Mouse (Mus musculus) thymus, postnatal 14 days (tissue): ENCODE results near the gene Klrg2.

Experiments
- DNase-seq: peaks from one replicate; pipeline ENCODE4 v3.0.0; 2021

Gene Klrg2

DNA sequence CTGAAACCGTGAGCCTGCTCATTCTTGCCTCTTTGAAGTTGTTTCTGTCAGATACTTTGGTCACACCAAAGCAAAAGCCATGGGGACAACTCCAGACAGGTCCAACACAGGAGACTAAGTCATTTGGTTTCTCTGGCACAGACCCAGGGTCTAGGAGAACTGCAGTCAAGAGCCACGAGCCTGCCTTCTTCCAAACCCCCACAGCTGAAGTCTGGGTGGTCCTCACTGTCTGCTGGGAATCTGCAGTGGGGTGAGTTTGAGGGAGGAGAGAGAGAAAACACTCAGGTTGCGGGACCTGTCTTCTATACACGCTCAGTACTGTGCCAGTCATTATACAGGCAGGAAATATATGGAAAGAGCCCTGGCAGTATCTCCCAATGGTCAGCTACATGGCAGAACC, 9.6 kb downstream of the Klrg2 start:
- DNase-seq = no peak

DNA sequence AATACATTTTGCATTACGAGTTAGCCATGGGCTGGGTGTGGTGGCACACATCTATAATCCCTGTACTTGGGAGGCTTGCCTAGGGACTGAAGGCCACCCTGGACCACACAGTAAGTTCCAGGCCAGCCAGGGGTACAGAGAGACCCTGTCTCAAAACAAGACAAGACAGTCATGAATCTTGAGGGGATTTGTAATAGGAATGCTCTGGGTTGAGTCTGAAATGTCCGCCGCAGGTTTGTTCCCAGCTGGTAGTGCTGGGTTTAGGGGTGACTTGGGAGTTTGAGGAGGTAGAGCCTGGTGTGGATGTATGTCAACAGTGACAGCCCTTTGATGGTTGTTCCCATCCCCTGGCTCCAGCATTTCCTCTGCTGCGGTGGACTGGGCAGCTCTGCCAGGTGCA, 10.0 kb downstream of the Klrg2 start:
- DNase-seq = no peak

DNA sequence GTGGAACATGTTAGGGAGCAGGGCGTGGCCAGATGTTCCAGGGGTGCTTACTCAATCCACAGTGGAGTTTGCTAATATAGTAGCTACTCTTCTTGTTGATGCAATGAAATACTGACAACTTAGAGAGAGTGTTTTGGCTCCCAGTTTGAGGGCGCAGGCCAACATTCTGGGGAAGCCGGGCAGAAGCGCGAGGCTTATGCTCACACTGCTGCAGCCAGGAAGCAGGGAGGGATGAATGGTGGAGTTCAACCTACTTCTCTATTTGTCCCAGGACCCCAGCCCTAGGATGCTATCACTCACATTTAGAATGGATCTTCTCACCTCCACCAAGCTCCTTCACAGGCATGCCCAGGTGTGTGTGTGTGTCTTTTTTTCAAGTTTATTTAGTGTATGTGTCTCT, 11.0 kb downstream of the Klrg2 start:
- DNase-seq = no peak

DNA sequence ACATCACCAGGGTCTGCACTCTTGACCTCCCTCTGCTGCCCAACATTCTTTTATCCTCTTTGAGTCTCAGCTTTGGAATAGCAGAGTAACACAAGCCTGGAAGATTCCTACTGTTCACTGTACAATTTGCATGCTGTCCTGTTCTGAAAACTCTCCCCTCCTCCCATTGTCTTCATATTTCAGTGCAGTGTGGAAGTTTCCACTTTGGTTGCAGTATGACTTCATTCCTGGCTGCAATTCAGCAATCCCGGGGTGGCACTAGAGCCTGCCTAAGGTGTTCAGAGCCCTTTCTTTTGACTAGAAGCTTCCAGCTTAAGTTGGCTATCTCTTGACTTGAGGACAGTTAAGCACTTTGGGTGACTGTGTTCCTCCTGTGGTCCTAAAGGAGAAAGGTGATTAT, 12.6 kb downstream of the Klrg2 start:
- no peak for DNase-seq

DNA sequence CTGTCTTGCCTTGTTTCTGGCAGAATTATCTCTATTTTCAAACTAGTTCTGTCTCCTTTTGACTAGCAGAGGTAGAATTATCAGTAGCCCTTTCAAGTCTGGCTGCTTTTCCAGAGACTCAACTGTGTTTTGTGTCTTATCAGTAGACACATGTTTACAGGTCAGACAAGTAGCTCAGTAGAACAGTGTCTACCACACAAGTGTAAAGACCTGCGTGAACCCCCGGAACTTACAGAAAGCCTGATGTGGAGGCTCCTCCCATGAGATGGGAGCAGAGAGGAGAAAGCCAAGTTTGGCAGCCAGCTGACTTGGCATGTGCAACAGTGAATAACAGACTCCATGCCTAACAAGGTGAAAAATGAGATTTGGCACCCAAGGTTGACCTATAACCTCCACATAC, 13.6 kb downstream of the Klrg2 start:
- DNase-seq = no peak

DNA sequence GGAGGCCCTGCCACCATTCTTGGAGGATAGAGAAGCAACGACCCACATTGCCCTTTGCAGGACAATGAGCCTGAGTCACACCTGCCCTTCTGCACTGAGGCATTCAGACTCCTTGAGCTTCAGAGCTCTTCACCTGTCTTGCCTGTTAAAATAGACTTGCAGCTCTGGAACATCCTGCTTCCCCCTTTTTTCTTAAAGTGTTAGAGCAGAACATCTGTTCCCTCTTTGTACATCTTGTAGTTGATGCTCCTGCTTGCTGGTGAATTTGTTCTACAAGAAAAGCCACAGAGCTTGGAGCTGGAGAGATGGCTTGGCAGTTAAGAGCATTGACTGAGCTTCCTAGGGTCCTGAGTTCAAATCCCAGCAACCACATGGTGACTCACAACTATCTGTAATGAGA, 14.6 kb downstream of the Klrg2 start:
- DNase-seq = no peak

DNA sequence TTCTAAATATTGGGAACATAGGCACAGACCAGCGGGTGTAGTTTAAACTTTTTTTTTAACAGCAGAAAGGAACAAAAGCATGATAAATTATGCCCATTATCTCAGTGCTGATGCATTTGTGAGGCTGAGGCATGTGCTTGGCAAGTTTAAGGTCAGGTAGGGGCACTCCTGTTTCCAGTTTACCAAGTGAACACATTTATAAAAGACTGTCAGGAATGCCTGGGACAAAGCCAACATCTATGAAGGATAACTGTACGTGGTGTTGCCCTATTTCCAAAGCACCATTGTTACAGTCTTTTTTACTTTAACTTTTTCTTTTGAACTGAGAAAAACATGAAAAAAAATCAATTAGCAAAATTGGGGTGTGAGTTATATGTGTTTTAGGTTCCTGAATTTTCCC, 27.1 kb downstream of the Klrg2 start:
- DNase-seq = no peak

DNA sequence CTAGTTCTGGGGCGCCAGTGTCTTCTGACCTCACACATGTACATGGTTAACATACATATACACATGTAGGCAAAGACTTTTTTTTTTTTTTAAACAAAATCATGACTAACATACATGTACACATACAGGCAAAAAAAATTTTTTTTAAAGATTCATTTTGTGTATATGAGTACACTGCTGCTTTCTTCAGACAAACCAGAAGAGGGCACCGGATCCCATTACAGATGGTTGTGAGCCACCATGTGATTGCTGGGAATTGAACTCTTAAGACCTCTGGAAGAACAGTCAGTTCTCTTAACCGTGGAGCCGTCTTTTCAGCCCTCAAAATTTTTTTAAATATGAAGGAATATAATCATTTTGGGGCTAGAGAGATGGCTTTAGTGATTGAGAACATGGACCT, 39.6 kb downstream of the Klrg2 start:
- DNase-seq = no peak

DNA sequence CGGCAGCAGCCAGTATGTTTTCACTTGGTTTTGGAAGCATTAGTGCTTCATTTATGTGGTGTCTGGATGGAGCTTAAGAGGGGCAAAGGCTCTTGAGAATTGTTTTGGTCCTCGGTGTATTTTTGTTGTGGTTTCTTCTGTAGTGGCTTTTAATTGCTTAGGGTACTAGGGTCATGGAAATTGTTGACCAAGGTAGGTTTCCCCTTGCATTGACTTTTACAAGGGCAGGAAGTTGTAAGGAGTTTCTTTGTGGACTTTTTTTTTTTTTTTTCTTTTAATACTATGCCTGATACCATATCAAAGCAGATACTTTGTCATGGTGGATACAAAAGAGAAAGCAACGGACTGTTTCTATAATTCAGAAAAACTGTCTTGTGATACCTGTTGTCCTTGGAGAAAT, 55.3 kb downstream of the Klrg2 start:
- no peak for DNase-seq

DNA sequence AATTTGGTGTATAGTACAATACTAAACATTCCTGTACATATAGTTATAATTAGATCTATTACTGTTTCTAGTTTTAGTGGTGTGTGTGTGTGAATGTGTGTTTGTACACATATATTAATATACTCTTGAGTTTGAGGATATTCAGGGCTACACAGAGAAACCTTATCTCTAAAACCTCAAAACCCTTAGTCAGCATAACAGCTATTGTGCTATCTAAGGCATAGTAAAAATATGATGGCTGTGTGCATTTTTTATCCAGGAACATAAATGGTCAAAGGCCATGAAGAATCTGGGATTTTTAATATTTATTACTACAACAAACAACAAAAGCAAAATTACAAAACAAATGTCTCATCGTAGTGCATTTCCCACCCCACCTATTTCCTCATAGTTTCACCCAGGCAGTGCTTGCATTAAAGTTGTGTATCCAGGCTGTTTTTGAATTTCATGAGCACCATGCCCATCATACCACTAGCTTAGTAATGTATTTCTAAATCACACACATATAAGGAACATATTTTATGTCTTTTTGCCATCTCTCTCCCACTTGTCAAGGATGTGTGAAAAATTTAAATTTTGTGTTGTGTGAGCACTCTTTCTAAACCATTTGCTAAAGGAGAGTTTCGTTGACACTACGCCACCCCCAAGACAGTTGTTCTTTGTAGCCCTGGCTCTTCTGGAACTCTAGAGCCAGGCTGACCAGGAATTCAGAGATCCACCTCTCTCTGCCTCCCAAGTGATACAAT, 56.8 kb downstream of the Klrg2 start:
- no peak for DNase-seq

DNA sequence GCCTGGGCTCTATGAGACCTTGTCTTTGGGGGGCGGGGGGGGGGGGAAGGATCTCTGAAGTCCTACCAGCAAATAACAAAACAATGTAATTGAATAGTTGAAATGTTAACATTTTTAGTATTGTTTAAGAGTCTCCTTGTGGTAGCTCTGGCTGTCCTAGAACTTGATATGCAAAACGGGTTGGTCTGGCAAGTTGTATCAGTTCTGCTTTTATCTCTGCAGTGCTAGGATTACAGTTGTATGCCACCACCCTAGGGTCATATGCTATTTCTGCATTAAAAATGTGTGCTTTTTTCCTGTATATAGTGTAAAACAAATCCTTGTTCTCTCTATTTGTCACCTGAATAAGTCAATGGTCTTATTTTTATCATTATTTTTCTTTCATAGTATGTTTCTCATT, 60.9 kb downstream of the Klrg2 start:
- DNase-seq = no peak
